Mouse (Mus musculus) 3T3-L1 (cell line): ENCODE data around the gene Lgr6.

Experiments
- DNase-seq: peaks from one replicate; pipeline ENCODE4 v3.0.0-alpha.2; 2015; ENCODE audit warnings: low read depth, low spot score

The Lgr6 gene

DNA sequence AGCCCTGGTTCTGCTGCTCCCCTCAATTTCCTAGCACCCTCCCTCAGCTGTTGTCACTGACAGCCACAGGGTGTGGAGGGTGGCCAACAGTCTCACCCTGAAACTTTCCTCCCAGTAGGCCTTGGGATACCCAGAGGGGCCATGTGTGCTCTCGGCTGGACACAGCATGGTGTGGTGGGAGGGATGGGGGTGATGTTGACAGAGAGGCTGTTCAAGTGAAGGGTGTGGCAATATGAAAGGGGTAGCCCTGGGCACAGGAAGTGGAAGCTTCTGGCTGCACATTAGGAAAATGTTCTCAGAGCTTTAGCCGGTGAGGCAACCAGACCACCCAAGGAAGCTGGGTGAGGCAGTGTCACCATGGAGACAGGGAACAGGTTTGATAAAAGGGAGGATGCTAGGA, 26.1 kb downstream of the Lgr6 start:
- no peak for DNase-seq

DNA sequence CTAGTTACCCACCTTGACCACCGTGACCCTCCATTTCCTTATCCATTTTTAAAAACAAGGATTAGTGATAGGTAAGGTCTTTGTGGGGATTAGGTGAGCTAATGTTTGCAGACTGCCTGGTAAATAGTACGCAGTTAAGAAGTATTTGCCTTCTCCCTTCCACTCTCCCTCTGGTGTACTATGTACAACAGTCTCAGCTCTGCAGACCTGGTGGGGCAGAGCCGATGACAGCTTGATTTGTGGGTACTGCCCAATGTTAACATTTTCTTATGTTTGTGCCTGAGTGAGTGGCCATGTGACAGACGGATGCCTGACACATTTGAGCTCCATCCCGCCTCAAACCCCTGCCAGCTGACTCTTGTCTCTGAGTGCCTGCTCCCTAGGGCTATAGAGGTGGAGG, 28.6 kb downstream of the Lgr6 start:
- no peak for DNase-seq

DNA sequence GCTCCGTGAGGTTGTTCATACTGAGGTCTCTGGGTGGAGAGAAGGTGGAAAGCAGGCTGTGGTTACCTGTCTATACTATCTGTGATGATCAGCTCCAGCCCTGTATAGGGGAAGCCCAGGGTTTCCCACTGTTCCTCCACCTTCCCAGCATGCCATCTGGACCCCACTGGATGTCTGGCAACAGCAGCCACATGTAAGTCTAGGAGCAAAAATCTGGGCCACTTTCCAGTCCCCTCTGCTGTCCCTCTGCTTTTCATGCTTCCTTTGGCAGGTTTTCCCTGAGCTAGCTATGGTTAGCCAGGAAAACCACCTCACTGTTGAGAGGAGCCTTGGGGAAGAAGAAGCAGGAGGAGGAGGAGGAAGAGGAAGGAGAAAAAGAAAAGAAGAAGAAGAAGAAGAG, 29.8 kb downstream of the Lgr6 start:
- DNase-seq = no peak

DNA sequence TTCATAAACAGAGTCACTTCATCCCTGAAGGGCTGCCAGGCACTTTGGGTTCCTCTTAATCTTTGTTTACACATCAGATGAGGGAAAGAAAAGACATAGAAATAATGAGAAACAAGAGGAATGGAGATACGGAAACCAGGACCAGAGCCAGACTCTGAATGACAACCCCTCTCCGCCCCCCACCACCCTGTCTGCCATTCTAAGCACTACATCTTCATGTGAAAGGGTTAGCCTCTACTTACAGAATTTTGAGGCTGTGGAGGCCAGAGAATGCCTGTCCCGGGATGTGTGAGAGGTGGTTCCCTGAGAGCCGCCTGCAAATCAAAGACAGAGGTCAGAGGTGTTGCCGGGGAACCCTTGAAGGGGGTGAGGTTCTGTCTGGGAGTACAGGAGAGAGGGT, 32.4 kb downstream of the Lgr6 start:
- no peak for DNase-seq

DNA sequence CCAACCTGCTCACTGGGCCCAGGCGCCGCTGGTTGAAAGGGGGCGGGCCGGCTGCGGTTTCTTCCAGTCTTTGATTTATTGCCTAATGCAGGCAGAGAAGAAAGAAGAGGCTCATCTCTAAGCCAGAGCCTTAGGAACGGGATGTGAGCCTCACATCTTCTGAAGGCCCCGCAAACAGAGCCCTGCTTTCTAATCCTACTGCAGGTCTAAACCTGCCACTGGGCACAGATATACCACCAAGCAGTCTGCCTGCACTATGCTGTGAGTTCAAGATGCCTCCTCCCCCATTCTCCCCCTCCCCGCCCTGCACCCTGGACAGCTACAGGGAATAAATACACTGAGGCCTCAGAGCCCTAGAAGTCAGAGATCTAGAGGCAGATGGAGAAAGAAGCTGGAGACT, 35.2 kb downstream of the Lgr6 start:
- DNase-seq = no peak

DNA sequence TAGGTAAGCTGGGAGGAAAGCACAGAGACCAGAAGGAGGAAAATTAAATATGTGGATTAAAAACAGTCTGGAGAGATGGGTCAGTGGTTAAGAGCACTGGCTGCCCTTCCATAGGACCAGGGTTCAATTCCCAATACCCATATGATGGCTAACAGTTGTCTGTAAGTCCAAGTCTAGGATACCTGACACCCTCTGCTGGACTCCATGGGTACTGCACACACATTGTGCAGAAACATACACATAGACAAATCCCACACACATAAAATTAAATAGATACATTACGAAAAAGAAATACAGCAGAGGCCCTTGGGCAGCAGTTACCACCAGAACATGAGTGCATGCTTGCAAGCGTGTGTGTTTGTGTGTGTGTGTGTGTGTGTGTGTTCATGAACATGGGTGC, 40.6 kb downstream of the Lgr6 start:
- no peak for DNase-seq

DNA sequence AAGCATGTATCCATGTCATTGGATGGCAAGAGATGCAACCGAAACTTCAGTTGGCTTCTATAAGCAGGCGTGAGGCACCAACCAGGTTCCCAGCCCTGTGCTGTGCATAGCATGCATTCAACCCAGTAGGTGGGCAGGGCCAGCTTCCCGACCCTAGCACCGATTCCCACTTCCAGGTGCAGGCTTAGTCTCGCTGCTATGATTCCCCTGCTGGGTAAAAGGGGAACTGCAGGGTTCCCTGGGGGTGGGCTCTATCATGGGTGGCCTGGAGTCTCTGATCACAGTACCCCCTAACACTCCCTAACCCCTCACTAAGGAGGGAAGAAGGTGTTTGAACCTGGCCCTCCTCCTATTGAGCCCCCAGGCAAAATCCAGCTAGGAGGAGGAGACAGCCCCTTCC, 42.1 kb downstream of the Lgr6 start:
- no peak for DNase-seq

DNA sequence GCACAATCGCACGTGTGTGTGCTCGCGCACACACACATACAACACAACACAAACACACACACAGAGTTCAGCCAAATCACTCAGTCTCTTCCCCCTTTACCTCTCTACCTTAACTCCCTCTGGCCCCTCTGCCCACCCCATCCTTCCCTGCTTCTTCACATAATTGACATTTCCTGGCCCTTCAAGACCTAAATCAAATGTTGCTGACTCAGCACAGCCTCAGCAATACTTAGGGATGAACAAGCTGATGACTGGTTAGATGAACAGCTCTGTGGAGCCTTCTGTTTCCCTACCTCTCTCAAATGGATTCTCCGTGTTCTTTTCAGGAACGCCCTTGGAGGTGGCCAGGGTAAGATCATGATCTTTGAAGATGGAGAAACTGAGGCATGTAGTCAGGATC, 43.8 kb downstream of the Lgr6 start:
- no peak for DNase-seq

DNA sequence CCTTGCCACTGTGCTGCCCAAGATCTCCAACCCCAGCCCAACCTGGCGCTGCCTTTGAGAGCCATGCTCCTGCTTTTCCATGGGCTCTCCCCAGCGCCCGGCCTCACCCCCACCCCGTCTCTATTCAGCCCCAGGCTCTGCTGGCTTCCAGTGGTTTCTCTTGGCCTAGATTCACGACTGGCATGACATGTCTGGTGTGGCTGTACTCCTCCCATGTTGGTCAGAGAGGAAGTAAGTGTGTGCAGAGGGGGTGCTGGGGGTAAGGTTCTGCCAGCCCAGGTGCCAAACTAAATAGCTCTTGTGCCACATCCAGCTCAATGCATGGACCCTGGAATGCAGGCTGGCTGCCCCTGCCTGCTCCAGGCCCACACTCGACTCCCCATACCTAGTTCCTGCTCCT, 44.9 kb downstream of the Lgr6 start:
- DNase-seq = no peak

DNA sequence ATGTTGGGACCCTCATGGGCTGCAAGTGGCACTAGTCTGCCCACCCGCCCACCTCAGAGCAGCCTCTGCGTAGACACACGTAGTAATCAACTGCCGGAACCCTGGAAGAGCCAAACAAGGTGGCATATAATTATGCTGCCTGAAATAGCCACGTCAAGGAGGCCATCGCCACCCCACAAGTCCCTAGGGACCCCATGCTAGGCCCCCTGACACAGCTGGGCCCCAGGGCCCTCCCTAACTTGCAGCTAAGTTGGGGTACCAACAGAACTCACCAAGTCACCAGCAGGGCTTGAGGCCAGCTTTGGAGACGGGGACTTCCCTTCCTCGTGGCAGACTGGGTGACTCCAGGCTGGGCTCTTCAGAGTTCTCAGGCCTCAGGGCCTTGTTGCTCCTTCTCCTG, 48.2 kb downstream of the Lgr6 start:
- DNase-seq = no peak

DNA sequence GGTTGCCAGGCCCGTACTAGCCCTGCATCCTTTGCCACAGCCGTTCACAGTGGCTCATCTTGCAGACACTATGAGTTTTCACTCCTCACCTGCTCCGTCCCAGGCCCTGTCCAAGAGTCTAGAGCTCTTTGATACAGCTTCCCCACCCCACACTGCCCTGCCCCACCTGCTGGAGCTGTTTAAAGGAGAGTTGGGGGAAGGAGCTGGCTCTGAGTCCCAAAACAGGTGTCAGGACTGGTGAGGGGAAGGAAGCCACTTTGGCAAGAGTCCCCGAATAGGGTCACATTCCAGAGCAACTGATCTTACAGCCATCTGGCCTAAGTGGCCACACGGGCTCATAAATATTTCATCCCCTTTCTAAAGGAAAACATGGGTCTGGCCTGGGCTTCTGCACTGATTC, 51.0 kb downstream of the Lgr6 start:
- no peak for DNase-seq

DNA sequence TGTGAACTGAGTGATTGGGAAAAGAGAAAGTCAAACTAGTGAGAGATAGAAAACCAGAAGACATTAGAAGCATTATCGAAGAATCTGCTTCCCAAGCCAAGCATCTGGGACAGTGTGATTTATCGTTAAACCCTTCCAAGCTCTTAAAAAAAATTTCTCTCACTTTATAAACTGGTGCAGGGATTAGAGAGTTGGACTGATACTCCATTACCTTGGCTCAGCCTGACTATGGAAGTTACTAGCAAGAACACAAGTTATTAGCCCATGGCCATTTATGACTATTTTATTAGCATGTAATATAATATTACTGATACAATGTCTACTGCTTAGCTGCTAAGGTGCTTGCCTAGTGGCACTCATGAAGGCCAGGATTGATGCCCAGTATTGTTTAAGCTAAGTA, 60.6 kb downstream of the Lgr6 start:
- DNase-seq = no peak

DNA sequence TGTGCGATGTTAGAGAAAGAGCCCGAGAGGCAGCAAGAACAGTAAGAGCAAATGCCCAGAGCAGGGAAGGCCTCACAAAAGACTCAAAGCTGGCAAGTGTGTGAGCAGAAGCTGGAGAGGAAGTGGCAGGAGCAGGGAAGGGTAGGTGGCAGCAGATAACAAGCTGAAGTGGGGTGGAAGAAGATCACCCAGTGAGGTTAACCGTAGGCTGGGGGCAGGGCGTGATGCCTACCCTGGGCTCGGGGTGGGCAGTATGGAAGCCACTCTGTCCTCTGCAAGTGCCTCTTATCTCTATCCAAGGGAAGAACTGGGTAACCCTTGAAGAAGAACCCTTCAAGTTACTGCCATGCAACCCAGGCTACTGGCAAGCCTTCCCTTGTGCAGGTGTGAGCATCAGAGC, 68.8 kb downstream of the Lgr6 start:
- no peak for DNase-seq

DNA sequence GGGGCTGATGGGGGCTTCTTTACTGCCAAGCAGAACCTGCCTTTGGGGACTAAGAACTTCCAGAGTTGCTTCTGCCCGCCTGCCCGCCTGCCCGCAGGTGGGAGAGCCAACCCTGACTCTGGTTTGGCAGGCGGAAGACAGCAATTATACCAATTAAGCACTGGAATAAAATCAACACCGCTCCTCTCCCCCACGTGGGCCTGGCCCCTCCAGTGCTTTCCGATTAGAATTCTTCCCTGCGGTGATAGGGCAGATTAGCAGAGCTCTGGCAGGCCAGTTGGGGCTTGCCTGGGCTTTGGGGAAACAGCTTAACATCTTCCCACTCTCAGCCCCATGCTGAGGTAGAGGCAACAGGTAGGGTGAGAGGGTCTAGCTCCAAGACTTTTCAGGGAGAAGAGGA, 72.4 kb downstream of the Lgr6 start:
- no peak for DNase-seq

DNA sequence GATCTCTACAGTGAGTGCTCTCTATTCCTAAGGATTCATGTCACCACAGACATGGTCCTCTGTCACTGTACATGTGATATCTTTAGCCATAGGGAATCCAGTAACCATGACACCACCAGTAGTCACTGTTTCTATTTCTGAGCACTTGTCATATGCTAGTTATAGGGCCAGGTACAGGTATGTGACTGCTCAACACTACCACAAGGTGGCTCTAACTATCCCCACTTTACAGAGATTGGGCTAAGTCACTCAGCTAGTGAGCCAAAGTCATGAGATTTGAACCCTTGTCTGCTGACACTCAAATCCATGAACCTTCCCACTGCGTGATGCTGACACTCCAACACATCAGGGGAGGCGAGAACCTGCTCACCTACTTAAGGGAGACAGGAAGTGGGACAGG, 75.0 kb downstream of the Lgr6 start:
- no peak for DNase-seq

DNA sequence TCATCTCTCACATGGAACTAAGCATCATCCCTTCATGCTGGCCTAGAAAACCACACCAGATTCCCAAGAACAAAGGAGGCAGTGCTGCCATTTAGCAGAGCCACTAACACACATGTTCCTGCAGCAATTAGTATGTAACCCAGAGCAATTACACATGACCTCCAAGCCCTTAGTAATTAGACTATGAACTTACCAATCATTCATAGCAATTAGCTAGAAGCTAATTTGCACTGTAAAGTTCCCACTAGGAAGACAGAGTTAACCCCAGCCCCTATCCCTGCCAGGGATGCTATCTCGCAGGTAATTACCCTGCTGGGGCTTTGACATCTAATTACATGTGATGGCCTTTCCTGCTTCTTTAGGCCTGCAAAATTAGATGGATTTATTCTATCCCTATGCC, 78.8 kb downstream of the Lgr6 start:
- no peak for DNase-seq

DNA sequence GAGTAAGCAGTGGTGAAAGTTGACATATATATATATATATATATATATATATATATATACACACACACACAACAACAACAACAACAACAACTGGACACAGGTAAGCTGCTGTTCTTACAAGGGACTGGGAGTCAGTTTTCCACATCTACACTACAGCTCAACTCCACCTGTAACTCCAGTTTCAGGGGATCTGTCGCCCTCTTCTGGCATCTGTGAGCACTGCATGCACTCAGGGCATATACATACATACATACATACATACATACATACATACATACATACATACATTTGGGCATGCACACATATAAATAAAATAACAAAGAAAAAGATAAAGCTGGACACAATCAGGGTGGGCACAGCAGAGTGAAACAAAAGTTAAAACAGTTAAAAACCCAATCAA, 81.5 kb downstream of the Lgr6 start:
- DNase-seq = no peak

DNA sequence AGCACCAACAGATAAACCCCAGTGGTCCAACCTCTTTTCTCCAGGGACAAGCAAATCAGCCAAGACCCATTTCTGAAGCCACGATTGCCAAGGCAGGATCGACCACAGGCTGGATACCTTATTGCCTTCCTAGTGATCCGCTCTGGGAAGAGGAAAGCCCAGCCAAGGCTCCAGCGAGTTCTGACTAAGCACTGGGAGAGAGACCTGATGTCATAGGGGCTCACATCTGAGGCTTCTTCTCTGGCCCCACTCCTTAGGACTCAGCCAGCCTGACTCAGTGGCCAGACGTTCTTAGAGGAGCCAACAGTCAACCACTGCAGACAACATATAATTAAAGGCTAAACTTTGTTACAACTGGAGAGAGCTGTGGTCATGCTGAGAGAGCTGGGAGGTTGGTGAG, 83.1 kb downstream of the Lgr6 start:
- peak; percentile 87 for DNase-seq

DNA sequence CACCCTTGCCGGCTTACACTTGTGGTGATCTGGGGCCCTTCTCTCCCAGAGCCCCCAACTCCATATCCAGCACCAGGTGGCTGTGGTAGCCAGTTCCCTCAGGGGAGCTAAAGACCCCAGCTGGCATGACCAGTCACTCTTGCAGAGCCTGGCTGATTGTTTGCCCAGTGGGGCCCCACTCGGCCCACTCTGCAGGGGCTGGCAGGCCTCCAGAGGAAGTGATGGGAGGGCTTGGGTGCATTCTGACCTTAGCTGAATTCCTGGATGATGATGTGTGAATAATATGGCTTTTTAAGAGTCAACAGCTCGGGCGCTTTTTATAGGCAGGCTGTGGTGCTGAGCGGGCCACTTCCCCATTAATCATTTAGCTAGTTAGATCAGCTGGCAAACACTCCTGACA, 84.1 kb downstream of the Lgr6 start:
- peak; percentile 86 for DNase-seq

DNA sequence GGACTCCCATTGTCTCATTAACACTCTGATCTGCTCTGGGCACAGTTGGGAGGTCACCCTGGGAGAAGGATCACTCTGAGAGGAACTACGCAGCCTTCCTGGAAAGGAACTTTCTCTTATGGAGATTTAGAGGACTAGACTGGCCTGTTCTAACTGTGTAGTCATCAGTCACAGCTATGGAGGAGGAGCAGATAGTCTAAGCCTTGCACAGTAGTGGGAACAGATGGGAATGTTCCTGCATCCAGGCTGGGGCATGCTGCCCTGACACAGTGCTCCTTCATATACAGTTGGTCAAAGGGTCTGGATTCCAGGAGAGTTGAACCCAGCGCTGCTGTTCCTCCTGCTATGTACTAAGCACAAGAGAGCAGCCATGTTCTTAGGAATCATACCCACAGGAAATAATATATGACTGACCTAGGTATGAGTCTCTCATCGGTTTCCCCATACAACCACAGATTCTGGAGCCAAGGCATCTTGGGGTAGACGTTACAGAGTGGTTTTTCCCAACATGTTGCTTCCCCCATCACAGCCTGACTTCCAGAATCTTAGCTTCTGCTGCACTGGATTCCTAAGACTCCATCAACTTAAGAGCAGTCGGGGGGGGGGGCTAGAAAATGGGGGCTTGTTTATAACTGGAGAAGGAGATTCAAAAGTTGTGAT, 84.7 kb downstream of the Lgr6 start:
- DNase-seq = peak; percentile 64

DNA sequence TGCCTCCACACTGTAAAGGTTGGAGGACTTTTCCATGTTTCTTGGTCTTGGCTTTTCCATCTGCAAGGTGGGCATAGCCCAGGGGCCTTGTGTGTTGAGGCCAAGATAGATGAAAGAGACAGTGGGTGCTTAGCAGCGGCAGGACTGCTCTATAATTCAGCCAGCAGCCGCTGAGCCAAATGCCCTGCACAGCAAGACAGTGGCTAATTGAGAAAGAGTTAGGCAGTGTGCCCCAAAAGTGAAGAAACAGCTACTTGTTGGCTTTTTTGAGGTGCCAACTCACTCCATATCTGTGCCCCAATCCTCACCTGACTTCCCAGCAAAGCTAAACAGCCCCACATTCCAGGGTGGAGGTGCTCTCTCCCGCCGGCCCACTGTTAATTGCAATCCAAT, 85.3 kb downstream of the Lgr6 start:
- peak; percentile 12 for DNase-seq

DNA sequence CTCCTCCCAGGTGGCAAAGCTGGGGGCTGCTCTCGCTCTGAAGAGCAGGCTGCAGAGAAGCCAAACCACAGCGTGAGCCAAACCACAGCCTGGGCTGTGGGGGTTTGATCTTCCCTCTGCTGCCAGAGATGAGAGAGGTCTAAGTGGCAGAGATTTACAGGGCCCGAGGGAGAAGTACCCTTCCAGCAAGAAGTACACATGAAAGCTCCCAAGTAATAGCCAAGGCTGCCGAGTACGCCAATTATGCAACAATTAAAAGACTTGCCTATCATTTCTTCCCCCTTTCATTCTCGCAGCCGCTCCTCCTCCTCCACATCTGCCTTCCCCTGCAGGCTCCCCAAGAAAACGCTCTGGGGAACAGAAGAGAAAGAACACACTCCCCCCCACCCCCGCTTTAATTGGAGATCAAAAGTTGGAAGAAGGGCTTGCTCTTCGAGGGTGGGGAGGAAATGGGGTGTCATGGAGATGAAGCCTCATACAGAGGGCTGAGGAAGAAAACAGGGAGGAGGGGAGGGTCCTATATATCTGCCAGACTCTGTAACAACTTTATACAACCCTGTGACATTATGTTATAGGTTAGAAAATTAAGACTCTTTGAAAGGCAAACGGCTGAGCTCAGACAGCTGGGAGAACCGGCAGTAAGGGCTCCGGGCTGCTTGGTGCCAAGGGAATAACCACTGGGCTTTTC, 85.8 kb downstream of the Lgr6 start:
- peak; percentile 69 for DNase-seq

DNA sequence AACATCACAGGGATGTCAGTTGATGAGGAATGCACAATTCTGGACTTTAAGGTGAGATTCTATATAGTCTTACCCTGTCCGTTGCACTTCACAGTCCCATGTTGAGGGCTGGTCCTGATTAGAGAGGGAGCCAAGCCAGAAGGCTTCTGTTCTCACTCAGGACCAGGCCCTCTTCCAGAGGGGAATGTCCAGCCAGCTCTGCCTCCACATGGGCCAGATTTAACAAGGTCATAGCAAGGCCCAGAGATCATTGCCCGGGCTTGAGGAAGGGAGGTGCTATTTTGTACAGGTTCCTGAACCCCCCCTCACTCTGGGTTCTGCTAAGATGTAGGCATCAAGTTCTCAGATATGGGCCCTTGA, 87.4 kb downstream of the Lgr6 start:
- DNase-seq = peak; percentile 58
